Mouse (Mus musculus): ENCODE results near the gene Klhl9.
"Not testable (repeated sequence)": the region's sequence is repeated elsewhere in the genome, so short reads cannot be mapped to it uniquely, and the experiment has no call there.

DNA sequence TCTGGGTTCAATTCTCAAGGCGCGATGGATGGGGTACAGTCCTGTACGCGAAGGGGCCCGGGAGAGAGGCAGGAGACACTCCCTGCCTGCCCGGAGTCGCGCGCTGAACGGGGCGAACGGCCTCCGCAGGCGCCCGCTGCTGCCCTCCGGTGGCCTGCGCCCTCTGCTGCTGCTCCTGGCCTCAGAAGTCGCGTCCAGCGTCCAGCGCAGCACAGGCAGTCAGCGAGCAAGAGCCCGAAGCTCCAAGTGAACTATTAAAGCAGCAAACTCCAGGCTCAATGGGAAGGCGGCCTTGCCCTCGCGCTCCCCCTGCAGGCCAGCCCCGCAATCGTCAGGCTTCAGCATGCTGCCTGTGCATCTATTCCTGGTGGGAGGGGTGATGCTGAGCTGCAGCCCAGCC lies 38.2 kb upstream of the Klhl9 start:
- TF ChIP-seq CTCF (IDR thresholded peaks at IDR 0.05; ENCODE audit: control insufficient read depth, insufficient read depth, insufficient read length); USF1 (IDR thresholded peaks at IDR 0.05; ENCODE audit: low read depth): not testable (repeated sequence)
